Mouse (Mus musculus) liver, embryonic 14.5 days (tissue): ENCODE results near the gene Trpd52l3.
A peak's percentile ranks its signal among the peaks of the same experiment; 100 is the strongest.

ENCODE experiments used
- CTCF ChIP-seq: IDR thresholded peaks from 2 replicates; pipeline ENCODE4 v1.5.1; 2016; ENCODE audit warnings: antibody characterized with exemption, low read depth, control low read depth
- EP300 ChIP-seq: IDR thresholded peaks from 2 replicates; pipeline ENCODE4 v1.6.1; 2016; ENCODE audit warnings: antibody characterized with exemption, low read depth

DNA sequence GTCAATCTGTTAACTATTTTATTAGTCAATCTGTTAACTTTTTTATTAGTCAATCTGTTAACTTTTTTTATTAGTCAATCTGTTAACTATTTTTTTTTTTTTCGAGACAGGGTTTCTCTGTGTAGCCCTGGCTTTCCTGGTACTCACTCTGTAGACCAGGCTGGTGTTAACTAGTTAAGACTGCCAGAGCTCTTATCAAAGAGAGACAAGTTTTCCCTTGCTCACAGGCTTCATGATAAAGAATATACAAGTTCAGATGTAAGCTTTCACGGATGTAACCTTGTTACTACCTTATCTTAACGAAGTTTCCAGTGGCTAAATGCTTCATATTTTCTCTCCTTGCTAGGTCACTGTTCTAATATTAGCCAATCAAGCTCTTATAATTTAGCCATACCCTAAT, 10.7 kb downstream of the Trpd52l3 start:
- TF ChIP-seq CTCF: no peak
- peak; percentile 45 for TF ChIP-seq EP300
